Mouse (Mus musculus) forebrain, embryonic 14.5 days (tissue): ENCODE data around the gene Hoxc6. TPM values are rescaled to one million over a fixed set of nuclear protein-coding genes. Genes with fewer than 3 reads are reported as not detected.

Experiments used
- ATAC-seq: fragments of 200-750 bp; cut with Nextera tagmentation; 2 replicates; pipeline ENCODE4 v1.8.0; 2017; ENCODE audit warnings: mild to moderate bottlenecking, moderate library complexity
- DNase-seq: peaks from one replicate; pipeline ENCODE4 v3.0.0-alpha.2; 2015; ENCODE audit warnings: low spot score
- H3K27ac ChIP-seq: fragments of 300-500 bp; sonication (generic); 2 replicates; pipeline ENCODE4 v1.5.1; 2014; ENCODE audit warnings: low read depth, mild to moderate bottlenecking, control low read depth, low read length, moderate library complexity
- H3K27me3 ChIP-seq: fragments of 300-500 bp; sonication (generic); replicated peaks from 2 replicates; pipeline ENCODE4 v1.6.1; 2014; ENCODE audit warnings: low read length, control low read depth, mixed read lengths; ENCODE audit not compliant: control insufficient read depth, insufficient read depth
- H3K36me3 ChIP-seq: fragments of 300-500 bp; sonication (generic); 2 replicates; pipeline ENCODE4 v1.6.1; 2014; ENCODE audit warnings: low read length, control low read depth; ENCODE audit not compliant: control insufficient read depth, insufficient read depth
- H3K4me1 ChIP-seq: fragments of 300-500 bp; sonication (generic); 2 replicates; pipeline ENCODE4 v1.6.1; 2014; ENCODE audit warnings: antibody characterized with exemption, low read length, control low read depth; ENCODE audit not compliant: control insufficient read depth, insufficient read depth
- H3K4me2 ChIP-seq: fragments of 300-500 bp; sonication (generic); 2 replicates; pipeline ENCODE4 v1.6.1; 2014; ENCODE audit warnings: mild to moderate bottlenecking, control low read depth, low read length
- H3K4me3 ChIP-seq: fragments of 300-500 bp; sonication (generic); 2 replicates; pipeline ENCODE4 v1.5.1; 2014; ENCODE audit warnings: low read depth, low read length, control low read depth
- H3K9ac ChIP-seq: fragments of 300-500 bp; sonication (generic); 2 replicates; pipeline ENCODE4 v1.6.1; 2014; ENCODE audit warnings: mild to moderate bottlenecking, low read length, control low read depth, moderate library complexity
- H3K9me3 ChIP-seq: fragments of 300-500 bp; sonication (generic); replicated peaks from 2 replicates; pipeline ENCODE4 v1.6.1; 2016; ENCODE audit warnings: low read length, control low read depth, mixed read lengths; ENCODE audit not compliant: control insufficient read depth
- WGBS: fragments of 180-500 bp; shearing (Covaris S2); extraction: QIAGEN DNeasy Blood & Tissue Kit; methylation state at CpG from one replicate; pipeline ENCODE4 v1.1.7; 2014; 5-methylcytosine and 5-hydroxymethylcytosine counted together
- polyA plus RNA-seq: library from polyadenylated mRNA; unstranded; fragments of >200 nt; fragmentation: Nextera tagmentation; extraction: Ambion mirVana; gene quantifications from 2 replicates; pipeline ENCODE4 v1.2.1, GENCODE M21; 2014

The Hoxc6 gene
- polyA plus RNA-seq, 1 experiment from 2014 or later = not detected

GRCm38 (mm10) chr15:102984521-102984920 lies 13.5 kb upstream of the Hoxc6 start:
- ATAC-seq (no peak), DNase-seq (no peak)
- H3K4me1 ChIP-seq = 0 out of 2 replicates have a peak, but pooled peaks cover 3% of the 10 kb centered on the region
- H3K9ac ChIP-seq = no peak overlapping the region
- H3K27ac ChIP-seq = no peak overlapping the region
- no peaks in the 10 kb centered on the region for H3K9me3 ChIP-seq
- H3K4me2 ChIP-seq = no peak overlapping the region
- WGBS = 1% methylated on average over 10 of the region's 10 CpGs
- H3K27me3 ChIP-seq = peaks cover 98% of the 10 kb centered on the region
- no peak overlapping the region for H3K4me3 ChIP-seq
- H3K36me3 ChIP-seq = no peaks in the 10 kb centered on the region

- Histone ChIP-seq H3K4me3 (no peak overlapping the region), H3K27ac (no peak overlapping the region), H3K9ac (no peak overlapping the region), H3K27me3 (peaks cover 98% of the 10 kb centered on the region), H3K4me2 (no peak overlapping the region), H3K4me1 (0 out of 2 replicates have a peak, but pooled peaks cover 3% of the 10 kb centered on the region), H3K36me3 (no peaks in the 10 kb centered on the region), H3K9me3 (no peaks in the 10 kb centered on the region)
- ATAC-seq = no peak
- no peak for DNase-seq
- WGBS = 6% methylated on average over 3 of the region's 3 CpGs
These were observed 13.1 kb upstream of the Hoxc6 start for GRCm38 (mm10) chr15:102984925-102985324.

DNA sequence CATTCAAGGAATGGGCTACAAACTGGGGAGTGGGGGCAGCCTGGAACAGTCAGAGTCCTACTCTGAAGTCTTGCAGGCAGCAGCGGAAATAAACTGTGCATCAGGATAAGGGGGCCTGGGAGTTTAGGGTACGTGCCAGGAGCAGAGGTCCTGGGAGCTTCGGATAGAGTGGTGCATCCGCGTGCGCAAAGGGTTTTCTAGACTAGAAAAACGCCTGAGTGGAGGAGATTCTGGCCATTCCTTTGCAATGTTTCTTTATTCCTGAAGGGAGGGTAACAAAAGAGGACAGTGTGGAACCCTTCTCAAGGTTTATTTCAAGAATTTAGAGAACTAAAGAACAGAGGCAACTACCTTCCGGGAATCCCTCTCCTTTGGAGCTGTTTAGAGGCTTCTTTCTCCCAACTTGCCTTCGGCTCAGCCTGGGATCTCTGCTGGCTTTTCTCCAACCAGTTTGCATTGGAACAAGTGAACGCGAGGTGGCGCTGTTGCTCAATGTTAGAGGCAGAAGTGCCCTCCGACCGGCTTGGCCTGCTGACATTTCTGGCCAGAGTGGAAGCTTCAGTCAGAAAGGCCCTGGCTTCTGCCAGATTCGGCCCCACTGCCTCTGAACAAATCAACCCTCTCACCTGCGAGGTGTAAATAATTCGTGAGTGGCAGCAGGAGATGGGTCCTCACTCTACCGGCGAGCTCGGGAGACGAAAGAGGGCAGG lies 10.8 kb upstream of the Hoxc6 start:
- Histone ChIP-seq H3K9ac (no peak overlapping the region), H3K27me3 (peaks cover 98% of the 10 kb centered on the region), H3K4me3 (no peak overlapping the region), H3K36me3 (no peaks in the 10 kb centered on the region), H3K9me3 (no peaks in the 10 kb centered on the region), H3K27ac (no peak overlapping the region), H3K4me1 (no peaks in the 10 kb centered on the region), H3K4me2 (no peak overlapping the region)
- ATAC-seq = peak; percentile 42; the same call in 1 of the 2 replicates
- 3% methylated on average over 21 of the region's 21 CpGs for WGBS
- DNase-seq = peak; percentile 92

GRCm38 (mm10) chr15:102988078-102988477 lies 10.0 kb upstream of the Hoxc6 start:
- Histone ChIP-seq H3K9ac (no peak overlapping the region), H3K27ac (no peak overlapping the region), H3K4me3 (no peak overlapping the region), H3K36me3 (no peaks in the 10 kb centered on the region), H3K9me3 (no peaks in the 10 kb centered on the region), H3K4me2 (no peak overlapping the region), H3K4me1 (no peaks in the 10 kb centered on the region), H3K27me3 (peaks cover 99% of the 10 kb centered on the region)
- DNase-seq (no peak), ATAC-seq (no peak)
- 15% methylated on average over 5 of the region's 5 CpGs for WGBS

- no peaks in the 10 kb centered on the region for H3K4me1 ChIP-seq
- no peak within 1 kb of the TSS for H3K9ac ChIP-seq
- no peaks in the 10 kb centered on the region for H3K36me3 ChIP-seq
- H3K27ac ChIP-seq = no peak within 1 kb of the TSS
- H3K27me3 ChIP-seq = peaks cover 95% of the 10 kb centered on the region
- ATAC-seq (no peak), DNase-seq (peak; percentile 46)
- under 1% methylated on average over 67 of the region's 69 CpGs for WGBS
- H3K4me3 ChIP-seq = no peak within 1 kb of the TSS
- H3K9me3 ChIP-seq = no peaks in the 10 kb centered on the region
- no peak within 1 kb of the TSS for H3K4me2 ChIP-seq
These were observed 7.3 kb upstream of the Hoxc6 start, which contains the start of gene Hoxc8 for GRCm38 (mm10) chr15:102990461-102991397. TSS of gene Hoxc8 (plus strand) at chr15:102990607.

- no peaks in the 10 kb centered on the region for H3K36me3 ChIP-seq
- DNase-seq (no peak), ATAC-seq (no peak)
- H3K27me3 ChIP-seq = peaks cover 95% of the 10 kb centered on the region
- H3K9me3 ChIP-seq = no peaks in the 10 kb centered on the region
- H3K4me1 ChIP-seq = no peaks in the 10 kb centered on the region
- no peak overlapping the region for H3K4me3 ChIP-seq
- no peak overlapping the region for H3K9ac ChIP-seq
- 3% methylated on average over 7 of the region's 7 CpGs for WGBS
- no peak overlapping the region for H3K4me2 ChIP-seq
- H3K27ac ChIP-seq = no peak overlapping the region
These were observed 6.3 kb upstream of the Hoxc6 start for GRCm38 (mm10) chr15:102991782-102992181.

- no peaks in the 10 kb centered on the region for H3K9me3 ChIP-seq
- 2% methylated on average over 11 of the region's 11 CpGs for WGBS
These were observed 5.9 kb upstream of the Hoxc6 start for GRCm38 (mm10) chr15:102992206-102992605.

DNA sequence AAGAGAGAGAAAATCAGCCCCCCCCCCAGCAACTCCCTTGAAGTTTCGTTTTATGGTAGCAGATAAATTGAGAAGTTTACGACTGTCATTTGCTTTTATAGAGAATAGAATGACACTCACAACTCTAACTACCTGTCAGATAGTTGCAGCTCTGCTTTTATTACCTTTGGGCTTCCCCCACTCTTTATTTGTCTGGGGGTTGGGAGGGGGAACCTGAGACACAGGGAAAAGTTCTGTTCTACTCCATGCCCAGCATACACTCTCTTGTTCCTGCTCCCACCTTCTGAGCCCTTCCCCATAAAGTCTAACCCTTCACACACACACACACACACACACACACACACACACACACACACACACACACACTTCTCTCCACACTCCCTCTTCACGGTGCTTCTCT lies 5.2 kb upstream of the Hoxc6 start:
- Histone ChIP-seq H3K27me3 (peaks cover 95% of the 10 kb centered on the region), H3K4me1 (no peaks in the 10 kb centered on the region), H3K4me3 (no peak overlapping the region), H3K36me3 (no peaks in the 10 kb centered on the region), H3K9me3 (no peaks in the 10 kb centered on the region), H3K4me2 (no peak overlapping the region), H3K9ac (no peak overlapping the region), H3K27ac (no peak overlapping the region)
- ATAC-seq (no peak), DNase-seq (no peak)
- WGBS = 0% methylated on average over 3 of the region's 3 CpGs

More at GRCm38 (mm10) chr15:102992206-102992605, 5.9 kb upstream of the Hoxc6 start:
- H3K4me3 ChIP-seq = no peak overlapping the region
- H3K27me3 ChIP-seq = peaks cover 95% of the 10 kb centered on the region
- H3K4me2 ChIP-seq = no peak overlapping the region
- H3K36me3 ChIP-seq = no peaks in the 10 kb centered on the region
- no peaks in the 10 kb centered on the region for H3K4me1 ChIP-seq
- DNase-seq (no peak), ATAC-seq (no peak)
- no peak overlapping the region for H3K9ac ChIP-seq
- no peak overlapping the region for H3K27ac ChIP-seq
